ENCODE assay signal across 16 mouse cellular contexts in the genomic region with DNA sequence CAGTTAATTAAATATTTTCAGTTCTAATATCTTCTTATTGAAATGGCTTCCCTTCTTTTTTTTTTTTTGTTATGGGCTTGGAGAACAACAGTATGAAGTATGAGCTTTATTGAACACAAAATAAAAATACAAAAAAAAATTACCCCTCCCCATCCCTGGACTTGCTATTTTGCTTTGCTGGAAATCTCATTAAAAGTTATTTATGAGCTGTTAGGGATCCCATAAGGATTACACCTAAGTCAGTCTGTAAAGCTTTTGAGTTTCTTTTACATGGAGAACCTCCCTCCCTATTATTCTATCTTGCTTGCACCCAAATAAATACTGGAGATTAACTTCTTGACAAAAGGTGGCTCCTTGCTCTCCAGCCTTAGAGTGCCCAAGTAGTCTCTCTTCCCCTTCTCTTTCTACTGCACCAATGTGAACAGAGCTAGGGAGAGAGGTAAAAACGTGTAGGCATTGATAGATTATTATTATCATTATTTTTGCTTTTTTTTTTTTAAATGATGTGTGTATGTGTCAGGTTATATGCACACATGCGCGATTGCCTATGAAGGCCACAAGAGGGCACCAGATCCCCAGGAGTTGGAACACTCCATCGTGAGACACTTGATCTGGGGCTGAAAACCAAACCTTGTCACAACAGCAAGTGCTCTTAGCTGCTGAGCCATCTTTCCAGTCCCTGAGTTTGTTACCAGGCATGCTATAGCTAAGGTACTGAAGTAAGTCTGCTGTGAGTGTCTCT.
A peak's percentile ranks its signal among the peaks of the same experiment; 100 is the strongest.
DNase-seq lines count a peak whose midpoint lies in the region; ATAC-seq and TF ChIP-seq lines count a peak whose summit lies in the region.
"Had no signal": no experiment of that assay in that cellular context is flagged by ENCODE, and none has a peak within 500 bp of the region (broad histone marks: within the 10 kb centered on the region; RNA-seq: fewer than 3 reads in every experiment).

No protein-coding gene starts in this region.

- TF ChIP-seq POLR2A in MEL (IDR thresholded peaks at IDR 0.05; ENCODE audit: control insufficient read depth in 1 of 2, insufficient read depth in 1 of 2, low read depth in 1 of 2, low read length in 2 of 2, poor library complexity in 1 of 2), result no peak

- ATAC-seq in lung, embryonic 14.5 days (ENCODE audit: insufficient read depth), result no peak
- ATAC-seq: forebrain, postnatal 0 days; hindbrain, embryonic 16.5 days had no signal

- H3K9ac ChIP-seq in lung, embryonic 14.5 days, result no peak overlapping the region
- no peak overlapping the region for H3K9ac ChIP-seq in MEL (ENCODE audit: control insufficient read depth, low read depth, low read length, poor library complexity, severe bottlenecking)
- H3K9ac ChIP-seq: embryonic facial prominence, embryonic 15.5 days; forebrain, postnatal 0 days; liver, embryonic 15.5 days; neural tube, embryonic 13.5 days had no signal

- H3K4me3 ChIP-seq in lung, embryonic 14.5 days (ENCODE audit: low read depth, low read length), result no peak overlapping the region
- no peak overlapping the region for H3K4me3 ChIP-seq in MEL (ENCODE audit: control insufficient read depth in 1 of 2, insufficient read depth in 1 of 2, low read depth in 2 of 2, low read length in 2 of 2)
- H3K4me3 ChIP-seq: embryonic facial prominence, embryonic 15.5 days; left cerebral cortex, adult 2 months; liver, embryonic 15.5 days; neural tube, embryonic 13.5 days had no signal

- TF ChIP-seq EP300 in MEL (IDR thresholded peaks at IDR 0.05; ENCODE audit: low read depth in 1 of 2, low read length in 2 of 2), result no peak

- H3K4me2 ChIP-seq in lung, embryonic 14.5 days, result no peak overlapping the region
- H3K4me2 ChIP-seq: embryonic facial prominence, embryonic 15.5 days; liver, embryonic 15.5 days; neural tube, embryonic 13.5 days had no signal

- H3K9me3 ChIP-seq in lung, embryonic 14.5 days (ENCODE audit: low read depth, low read length), result peaks cover 3% of the 10 kb centered on the region; the same call in 1 of the 2 replicates
- no peaks in the 10 kb centered on the region for H3K9me3 ChIP-seq in MEL (replicated peaks; ENCODE audit: insufficient read depth, low read length)
- H3K9me3 ChIP-seq: embryonic facial prominence, embryonic 15.5 days had no signal

- no peaks in the 10 kb centered on the region for H3K79me2 ChIP-seq in MEL (ENCODE audit: control insufficient read depth, insufficient read depth, low read length, poor library complexity)

- WGBS in lung, embryonic 14.5 days, result 68% methylated on average over 4 of the region's 4 CpGs

- H3K4me1 ChIP-seq in lung, embryonic 14.5 days (ENCODE audit: insufficient read depth), result peaks cover 4% of the 10 kb centered on the region; the same call in 1 of the 2 replicates
- no peaks in the 10 kb centered on the region for H3K4me1 ChIP-seq in MEL (ENCODE audit: control insufficient read depth in 1 of 2, insufficient read depth in 2 of 2, low read length in 2 of 2)
- H3K4me1 ChIP-seq: liver, embryonic 15.5 days had no signal

- no peaks in the 10 kb centered on the region for H3K36me3 ChIP-seq in lung, embryonic 14.5 days (ENCODE audit: insufficient read depth)
- H3K36me3 ChIP-seq in MEL (ENCODE audit: control insufficient read depth in 1 of 2, insufficient read depth in 2 of 2, low read length in 2 of 2), result no peaks in the 10 kb centered on the region
- H3K36me3 ChIP-seq: embryonic facial prominence, embryonic 15.5 days; liver, embryonic 15.5 days; neural tube, embryonic 13.5 days had no signal

- peak; percentile 48 for TF ChIP-seq RAD21 in MEL (IDR thresholded peaks at IDR 0.05; ENCODE audit: low read depth, low read length)

- peak; percentile 57 for TF ChIP-seq CTCF in lung, embryonic 14.5 days (IDR thresholded peaks at IDR 0.05; ENCODE audit: low read depth)
- peak; percentile 53 to 64 (median 54) for TF ChIP-seq CTCF in MEL (IDR thresholded peaks at IDR 0.05 in 2 of 3, conservative IDR thresholded peaks at IDR 0.05 in 1 of 3; ENCODE audit: control insufficient read depth in 1 of 3, insufficient read depth in 1 of 3, low read depth in 2 of 3, low read length in 3 of 3, poor library complexity in 1 of 3, severe bottlenecking in 1 of 3)

- H3K27me3 ChIP-seq in lung, embryonic 14.5 days (ENCODE audit: insufficient read depth, low read length), result no peaks in the 10 kb centered on the region
- H3K27me3 ChIP-seq in MEL (ENCODE audit: control insufficient read depth in 1 of 2, insufficient read depth in 2 of 2, low read length in 2 of 2), result no peaks in the 10 kb centered on the region
- H3K27me3 ChIP-seq: embryonic facial prominence, embryonic 15.5 days; liver, embryonic 15.5 days had no signal

- H3K27ac ChIP-seq in lung, embryonic 14.5 days (ENCODE audit: low read depth), result no peak overlapping the region
- H3K27ac ChIP-seq in MEL (ENCODE audit: control insufficient read depth, low read depth, low read length), result no peak overlapping the region
- H3K27ac ChIP-seq: embryonic facial prominence, embryonic 15.5 days; left cerebral cortex, adult 2 months; liver, embryonic 15.5 days; neural tube, embryonic 13.5 days had no signal

- DNase-seq in lung, embryonic 14.5 days, result no peak
- no peak for DNase-seq in lung, postnatal 25 days (ENCODE audit: low spot score)
- DNase-seq in MEL (ENCODE audit: low read depth, low spot score), result peak; percentile 33
- DNase-seq in forelimb bud, embryonic 11.5 days (ENCODE audit: low read depth, low spot score), result peak; percentile 85
- no peak for DNase-seq in thymus, postnatal 25 days
- no peak for DNase-seq in cerebellum, adult 11 months
- no peak for DNase-seq in frontal cortex, postnatal 10 days (ENCODE audit: low spot score in 2 of 2)
- DNase-seq: forebrain, postnatal 0 days; kidney, postnatal 36 days; retina, postnatal 1 day; thymus, postnatal 4 days had no signal

TF ChIP-seq in MEL, 35 proteins besides CTCF, POLR2A, EP300 and RAD21:
- TF ChIP-seq ZC3H11A (IDR thresholded peaks at IDR 0.05; ENCODE audit: low read depth, low read length) (peak; percentile 23; the same call in 1 of the 2 replicates), ZNF384 (IDR thresholded peaks at IDR 0.05; ENCODE audit: low read depth, low read length) (peak; percentile 58; the same call in 1 of the 2 replicates), SMC3 (IDR thresholded peaks at IDR 0.05; ENCODE audit: low read depth, low read length) (peak; percentile 56), MAFK (IDR thresholded peaks at IDR 0.05; ENCODE audit: borderline replicate concordance, low read depth, low read length) (no peak)
TF ChIP-seq in MEL: peak in this region for 3.

Comparison
In these comparisons a context has a peak if more than half of its experiments do, and no peak if none do; other contexts are left out.
1. DNase-seq: peak in MEL (single experiment) and forelimb bud, embryonic 11.5 days (single experiment); none in lung, embryonic 14.5 days (single experiment), lung, postnatal 25 days (single experiment), thymus, postnatal 25 days (single experiment), cerebellum, adult 11 months (single experiment) and frontal cortex, postnatal 10 days (0 of 2).